Mouse (Mus musculus): Measurements from ENCODE around the gene Paqr6.

GRCm38 (mm10) chr3:88407529-88407928, 43.1 kb downstream of the Paqr6 start:
- TF ChIP-seq POLR2A (IDR thresholded peaks at IDR 0.05; ENCODE audit: insufficient read depth, low read depth, low read length) (no peak), CTCF (IDR thresholded peaks at IDR 0.05; ENCODE audit: insufficient read depth, low read depth, low read length) (no peak)

Data from olfactory bulb, adult 2 months (tissue).